Mouse (Mus musculus) G1E (cell line): ENCODE measurements at regions not wholly inside any gene's neighbourhood (a gene's known extent, or its start where the extent isn't known, plus 50 kb on each side); places are given as distances from the start of the nearest gene placed in this dataset.

Experiments used
- ATAC-seq: 2 replicates; pipeline ENCODE4 v1.8.0; 2016; ENCODE audit warnings: mild to moderate bottlenecking; ENCODE audit not compliant: insufficient number of reproducible peaks, poor library complexity, low FRiP score, severe bottlenecking; ENCODE audit errors: extremely low read depth
- DNase-seq: peaks from one replicate; pipeline ENCODE4 v3.0.0; 2012; ENCODE audit warnings: low spot score
- H3K27me3 ChIP-seq: 2 replicates; pipeline ENCODE4 v1.6.1; 2012; ENCODE audit warnings: mild to moderate bottlenecking, low read length, inconsistent platforms; ENCODE audit not compliant: insufficient read depth
- H3K36me3 ChIP-seq: replicated peaks from 2 replicates; pipeline ENCODE3; 2012; ENCODE audit warnings: mild to moderate bottlenecking, inconsistent platforms
- H3K4me1 ChIP-seq: 2 replicates; pipeline ENCODE4 v1.6.1; 2012; ENCODE audit warnings: low read depth, low read length, inconsistent platforms, mixed read lengths; ENCODE audit not compliant: insufficient read depth
- H3K4me3 ChIP-seq: 2 replicates; pipeline ENCODE4 v1.5.1; 2012; ENCODE audit warnings: low read depth, mild to moderate bottlenecking, inconsistent platforms, low read length, moderate library complexity, mixed read lengths
- H3K9me3 ChIP-seq: replicated peaks from 2 replicates; pipeline ENCODE4 v1.6.1; 2012; ENCODE audit warnings: inconsistent platforms
- CTCF ChIP-seq: IDR thresholded peaks from 2 replicates; pipeline ENCODE4 v1.5.1; 2012; ENCODE audit warnings: low read depth, low read length, inconsistent platforms, mixed read lengths
- GATA1 ChIP-seq: IDR thresholded peaks from 2 replicates; pipeline ENCODE4 v1.6.1; 2012; ENCODE audit warnings: borderline replicate concordance, low read length, inconsistent platforms, mixed read lengths
- GATA2 ChIP-seq: IDR thresholded peaks from 2 replicates; pipeline ENCODE4 v1.6.1; 2012; ENCODE audit warnings: low read depth, low read length, inconsistent platforms, borderline replicate concordance
- POLR2AphosphoS5 ChIP-seq: IDR thresholded peaks from 2 replicates; pipeline ENCODE4 v1.6.1; 2012; ENCODE audit warnings: low read depth, low read length, inconsistent platforms; ENCODE audit not compliant: insufficient replicate concordance
- TAL1 ChIP-seq: conservative IDR thresholded peaks from 2 replicates; pipeline ENCODE4 v1.6.1; 2012; ENCODE audit warnings: low read depth, low read length, inconsistent platforms, mixed read lengths

- Histone ChIP-seq H3K27me3 (no peaks in the 10 kb centered on the region), H3K9me3 (no peaks in the 10 kb centered on the region), H3K4me3 (no peak overlapping the region), H3K4me1 (no peaks in the 10 kb centered on the region), H3K36me3 (no peaks in the 10 kb centered on the region)
- TF ChIP-seq TAL1 (no peak), CTCF (no peak), POLR2AphosphoS5 (no peak), GATA1 (no peak), GATA2 (no peak)
- DNase-seq (no peak), ATAC-seq (no peak)
These were observed 240.8 kb upstream of the Pard3b start for GRCm38 (mm10) chr1:61397796-61398195.

- DNase-seq (no peak), ATAC-seq (no peak)
- no peaks in the 10 kb centered on the region for H3K4me1 ChIP-seq
- no peaks in the 10 kb centered on the region for H3K9me3 ChIP-seq
- no peak overlapping the region for H3K4me3 ChIP-seq
- no peaks in the 10 kb centered on the region for H3K27me3 ChIP-seq
- TF ChIP-seq GATA1, result no peak
- no peak for TF ChIP-seq CTCF
- no peak for TF ChIP-seq POLR2AphosphoS5
- TF ChIP-seq TAL1, result no peak
- no peak for TF ChIP-seq GATA2
- no peaks in the 10 kb centered on the region for H3K36me3 ChIP-seq
These were observed 236.3 kb upstream of the Pard3b start for GRCm38 (mm10) chr1:61402339-61402738.

- Histone ChIP-seq H3K36me3 (no peaks in the 10 kb centered on the region), H3K9me3 (no peaks in the 10 kb centered on the region), H3K4me1 (no peaks in the 10 kb centered on the region), H3K27me3 (no peaks in the 10 kb centered on the region), H3K4me3 (no peak overlapping the region)
- DNase-seq (no peak), ATAC-seq (no peak)
- TF ChIP-seq POLR2AphosphoS5 (no peak), TAL1 (no peak), GATA1 (no peak), GATA2 (no peak), CTCF (no peak)
These were observed 231.4 kb upstream of the Pard3b start for GRCm38 (mm10) chr1:61407201-61407600.

- H3K36me3 ChIP-seq, result no peaks in the 10 kb centered on the region
- ATAC-seq, result no peak
These were observed 223.9 kb upstream of the Pard3b start for GRCm38 (mm10) chr1:61414772-61415171.

GRCm38 (mm10) chr1:61415426-61416195, 223.0 kb upstream of the Pard3b start:
- no peak for ATAC-seq
- Histone ChIP-seq H3K4me3 (no peak overlapping the region), H3K4me1 (no peaks in the 10 kb centered on the region), H3K27me3 (no peaks in the 10 kb centered on the region), H3K36me3 (no peaks in the 10 kb centered on the region), H3K9me3 (no peaks in the 10 kb centered on the region)
- DNase-seq, result no peak
- TF ChIP-seq POLR2AphosphoS5 (no peak), GATA2 (no peak), TAL1 (no peak), GATA1 (no peak), CTCF (no peak)

More at GRCm38 (mm10) chr1:61414772-61415171, 223.9 kb upstream of the Pard3b start:
- TF ChIP-seq CTCF (no peak), TAL1 (no peak), GATA1 (no peak), GATA2 (no peak), POLR2AphosphoS5 (no peak)
- Histone ChIP-seq H3K9me3 (no peaks in the 10 kb centered on the region), H3K4me1 (no peaks in the 10 kb centered on the region), H3K4me3 (no peak overlapping the region), H3K27me3 (no peaks in the 10 kb centered on the region)
- DNase-seq, result no peak

- Histone ChIP-seq H3K4me1 (no peaks in the 10 kb centered on the region), H3K9me3 (no peaks in the 10 kb centered on the region), H3K4me3 (no peak overlapping the region), H3K27me3 (no peaks in the 10 kb centered on the region), H3K36me3 (no peaks in the 10 kb centered on the region)
- DNase-seq (no peak), ATAC-seq (no peak)
- TF ChIP-seq GATA1, result no peak
- no peak for TF ChIP-seq POLR2AphosphoS5
- TF ChIP-seq TAL1, result no peak
- TF ChIP-seq GATA2, result no peak
- TF ChIP-seq CTCF, result no peak
These were observed 220.2 kb upstream of the Pard3b start for GRCm38 (mm10) chr1:61418396-61418795.
